Mouse (Mus musculus): ENCODE data around the gene Rbfox1.
A peak's percentile ranks its signal among the peaks of the same experiment; 100 is the strongest.

Gene Rbfox1

GRCm38 (mm10) chr16:7050945-7051344, 1165.8 kb downstream of the Rbfox1 start:
- DNase-seq: no peak

GRCm38 (mm10) chr16:7051991-7052390, 1166.8 kb downstream of the Rbfox1 start:
- no peak for DNase-seq

GRCm38 (mm10) chr16:7052408-7052807, 1167.3 kb downstream of the Rbfox1 start:
- no peak for DNase-seq

- DNase-seq: no peak
Observed at GRCm38 (mm10) chr16:7057789-7058188, 1172.6 kb downstream of the Rbfox1 start.

- DNase-seq: no peak
Observed at GRCm38 (mm10) chr16:7058556-7058955, 1173.4 kb downstream of the Rbfox1 start.

- no peak for DNase-seq
Observed at GRCm38 (mm10) chr16:7059596-7059995, 1174.4 kb downstream of the Rbfox1 start.

- DNase-seq: no peak
Observed at GRCm38 (mm10) chr16:7060864-7061263, 1175.7 kb downstream of the Rbfox1 start.

- DNase-seq: no peak
Observed at GRCm38 (mm10) chr16:7062512-7062911, 1177.4 kb downstream of the Rbfox1 start.

- no peak for DNase-seq
Observed at GRCm38 (mm10) chr16:7067109-7067508, 1182.0 kb downstream of the Rbfox1 start.

- DNase-seq: no peak
Observed at GRCm38 (mm10) chr16:7069599-7069998, 1184.4 kb downstream of the Rbfox1 start.

- DNase-seq: no peak
Observed at GRCm38 (mm10) chr16:7074786-7075185, 1189.6 kb downstream of the Rbfox1 start.

- DNase-seq: no peak
Observed at GRCm38 (mm10) chr16:7075749-7076148, 1190.6 kb downstream of the Rbfox1 start.

GRCm38 (mm10) chr16:7076305-7076704, 1191.2 kb downstream of the Rbfox1 start:
- DNase-seq: no peak

- no peak for DNase-seq
Observed at GRCm38 (mm10) chr16:7076707-7077106, 1191.6 kb downstream of the Rbfox1 start.

- DNase-seq: peak; percentile 57
Observed at GRCm38 (mm10) chr16:7081074-7081568, 1196.0 kb downstream of the Rbfox1 start.

- no peak for DNase-seq
Observed at GRCm38 (mm10) chr16:7081684-7082255, 1196.6 kb downstream of the Rbfox1 start.

- no peak for DNase-seq
Observed at GRCm38 (mm10) chr16:7083937-7084336, 1198.8 kb downstream of the Rbfox1 start.

GRCm38 (mm10) chr16:7088601-7089430, 1203.7 kb downstream of the Rbfox1 start:
- DNase-seq: no peak

- no peak for DNase-seq
Observed at GRCm38 (mm10) chr16:7089475-7089874, 1204.3 kb downstream of the Rbfox1 start.

GRCm38 (mm10) chr16:7090205-7090604, 1205.0 kb downstream of the Rbfox1 start:
- DNase-seq: no peak

- no peak for DNase-seq
Observed at GRCm38 (mm10) chr16:7092811-7093210, 1207.7 kb downstream of the Rbfox1 start.

GRCm38 (mm10) chr16:7093686-7094085, 1208.5 kb downstream of the Rbfox1 start:
- no peak for DNase-seq

- DNase-seq: no peak
Observed at GRCm38 (mm10) chr16:7094181-7094749, 1209.1 kb downstream of the Rbfox1 start.

GRCm38 (mm10) chr16:7097071-7097470, 1211.9 kb downstream of the Rbfox1 start:
- no peak for DNase-seq
